Mouse (Mus musculus) embryonic facial prominence, embryonic 12.5 days (tissue): ENCODE data around the gene Tmed2. TPM values are rescaled to one million over a fixed set of nuclear protein-coding genes. Genes with fewer than 3 reads are reported as not detected.
A peak's percentile ranks its signal among the peaks of the same experiment; 100 is the strongest.
"Not testable (repeated sequence)": the region's sequence is repeated elsewhere in the genome, so short reads cannot be mapped to it uniquely, and the experiment has no call there.

Experiments used
- ATAC-seq: fragments of 200-750 bp; cut with Nextera tagmentation; 2 replicates; pipeline ENCODE4 v1.8.0; 2017; ENCODE audit not compliant: insufficient number of reproducible peaks, insufficient read depth, low FRiP score, low TSS enrichment
- H3K27ac ChIP-seq: fragments of 300-500 bp; sonication (generic); 2 replicates; pipeline ENCODE4 v1.5.1; 2016; ENCODE audit warnings: mild to moderate bottlenecking
- H3K27me3 ChIP-seq: fragments of 300-500 bp; sonication (generic); 2 replicates; pipeline ENCODE4 v1.6.1; 2016; ENCODE audit warnings: mild to moderate bottlenecking, moderate library complexity
- H3K36me3 ChIP-seq: fragments of 300-500 bp; sonication (generic); 2 replicates; pipeline ENCODE4 v1.6.1; 2016; ENCODE audit warnings: mild to moderate bottlenecking
- H3K4me1 ChIP-seq: fragments of 300-500 bp; sonication (generic); 2 replicates; pipeline ENCODE4 v1.6.1; 2016
- H3K4me2 ChIP-seq: fragments of 300-500 bp; sonication (generic); replicated peaks from 2 replicates; pipeline ENCODE4 v1.6.1; 2016; ENCODE audit warnings: mild to moderate bottlenecking, moderate library complexity
- H3K4me3 ChIP-seq: fragments of 300-500 bp; sonication (generic); 2 replicates; pipeline ENCODE4 v1.5.1; 2016; ENCODE audit warnings: mild to moderate bottlenecking
- H3K9ac ChIP-seq: fragments of 300-500 bp; sonication (generic); 2 replicates; pipeline ENCODE4 v1.6.1; 2016; ENCODE audit warnings: mild to moderate bottlenecking, moderate library complexity
- H3K9me3 ChIP-seq: fragments of 300-500 bp; sonication (generic); 2 replicates; pipeline ENCODE4 v1.6.1; 2016; ENCODE audit warnings: mild to moderate bottlenecking, moderate library complexity
- WGBS: fragments of 180-500 bp; shearing (Covaris S2); methylation state at CpG from one replicate; pipeline ENCODE4 v1.1.7; 2016; 5-methylcytosine and 5-hydroxymethylcytosine counted together
- polyA plus RNA-seq: library from polyadenylated mRNA; unstranded; fragments of >200 nt; fragmentation: Nextera tagmentation; extraction: Ambion mirVana; gene quantifications from 2 replicates; pipeline ENCODE4 v1.2.1, GENCODE M21; 2016

Tmed2 gene
- polyA plus RNA-seq, 1 experiment from 2014 or later = 479 TPM

- Histone ChIP-seq H3K27ac (peak overlapping the region; percentile 88; the same call in 1 of the 2 replicates), H3K9me3 (no peaks in the 10 kb centered on the region), H3K36me3 (peaks cover 25% of the 10 kb centered on the region), H3K9ac (peak overlapping the region; percentile 94), H3K4me3 (peak overlapping the region; percentile 97), H3K4me1 (peaks cover 10% of the 10 kb centered on the region; the same call in 1 of the 2 replicates), H3K4me2 (peak overlapping the region; percentile 60), H3K27me3 (no peaks in the 10 kb centered on the region)
- ATAC-seq = no peak
- WGBS = 11% methylated on average over 8 of the region's 8 CpGs
Measured at GRCm38 (mm10) chr5:124541602-124541973, 1.1 kb downstream of the Tmed2 start.

GRCm38 (mm10) chr5:124550737-124551136 lies 10.2 kb downstream of the Tmed2 start:
- not testable (repeated sequence) for H3K4me2 ChIP-seq, H3K4me3 ChIP-seq, H3K27me3 ChIP-seq, H3K9ac ChIP-seq, H3K9me3 ChIP-seq, ATAC-seq, H3K27ac ChIP-seq
- 84% methylated on average over 4 of the region's 4 CpGs for WGBS
- Histone ChIP-seq H3K36me3 (peaks cover 48% of the 10 kb centered on the region), H3K4me1 (peaks cover 13% of the 10 kb centered on the region)

DNA sequence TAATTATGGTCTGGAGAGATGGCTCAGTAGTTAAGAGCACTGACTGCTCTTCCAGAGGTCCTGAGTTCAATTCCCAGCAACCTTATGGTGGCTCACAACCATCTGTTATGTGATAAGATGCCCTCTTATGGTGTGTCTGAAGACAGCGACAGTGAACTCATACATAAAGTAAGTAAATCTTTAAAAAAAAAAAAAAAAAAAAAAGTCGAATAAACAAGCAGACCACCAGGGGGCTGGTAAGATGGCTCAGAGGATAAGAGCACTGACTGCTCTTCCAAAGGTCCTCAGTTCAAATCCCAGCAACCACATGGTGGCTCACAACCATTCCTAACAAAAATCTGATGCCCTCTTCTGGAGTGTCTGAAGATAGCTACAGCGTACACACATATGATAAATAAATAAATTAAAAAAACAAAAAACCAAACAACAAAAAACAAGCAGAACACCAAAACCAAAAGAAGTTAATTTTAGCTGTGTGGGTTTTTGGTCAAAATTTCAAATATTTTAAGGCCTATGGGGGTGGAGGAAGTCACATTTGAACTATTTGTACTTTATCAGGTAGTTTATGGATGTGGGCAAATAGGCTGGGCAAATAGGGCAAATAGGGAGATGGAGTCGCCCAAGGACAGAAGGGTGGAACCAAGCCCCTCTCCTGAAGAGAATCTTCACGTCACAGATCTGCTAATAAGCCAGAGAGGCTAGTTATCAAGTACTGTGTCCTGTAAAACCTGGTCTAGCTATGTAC lies 11.0 kb downstream of the Tmed2 start:
- H3K9ac ChIP-seq = peak overlapping the region; percentile 61
- peak overlapping the region; percentile 80 for H3K4me3 ChIP-seq
- not testable (repeated sequence) for H3K27me3 ChIP-seq, H3K27ac ChIP-seq, H3K9me3 ChIP-seq, ATAC-seq
- WGBS = 38% methylated on average over 5 of the region's 5 CpGs
- H3K4me1 ChIP-seq = peaks cover 13% of the 10 kb centered on the region
- peaks cover 46% of the 10 kb centered on the region for H3K36me3 ChIP-seq
- peak overlapping the region; percentile 63 for H3K4me2 ChIP-seq

DNA sequence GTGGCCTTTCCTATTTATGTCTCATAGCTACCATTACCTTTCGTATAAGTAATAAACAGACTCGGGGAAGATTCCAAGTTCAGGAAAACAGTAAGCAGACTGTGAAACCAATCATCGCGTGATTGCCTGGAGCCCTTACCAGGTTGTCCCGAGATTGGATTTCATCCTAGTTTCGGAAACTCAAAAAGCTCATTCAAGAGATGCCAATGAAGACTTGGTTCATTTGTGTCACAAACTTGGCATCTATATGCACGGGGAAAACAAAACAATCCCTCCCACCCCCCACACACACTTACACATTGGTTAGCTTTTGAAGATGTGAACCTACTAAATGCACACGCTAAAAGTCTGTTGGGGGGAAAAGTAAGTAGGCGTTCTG lies 11.6 kb downstream of the Tmed2 start:
- H3K9me3 ChIP-seq = no peaks in the 10 kb centered on the region
- H3K27me3 ChIP-seq = no peaks in the 10 kb centered on the region
- peak overlapping the region; percentile 80 for H3K4me3 ChIP-seq
- ATAC-seq = no peak
- H3K36me3 ChIP-seq = peaks cover 46% of the 10 kb centered on the region
- H3K4me1 ChIP-seq = peaks cover 13% of the 10 kb centered on the region
- 10% methylated on average over 9 of the region's 9 CpGs for WGBS
- peak overlapping the region; percentile 61 for H3K9ac ChIP-seq
- H3K4me2 ChIP-seq = peak overlapping the region; percentile 63
- H3K27ac ChIP-seq = peak overlapping the region; percentile 81; the same call in 1 of the 2 replicates

- H3K27me3 ChIP-seq = no peaks in the 10 kb centered on the region
- peak within 1 kb of the TSS; percentile 81 for H3K27ac ChIP-seq
- WGBS = under 1% methylated on average over 64 of the region's 66 CpGs
- peaks cover 46% of the 10 kb centered on the region for H3K36me3 ChIP-seq
- ATAC-seq = peak; percentile 88
- H3K4me3 ChIP-seq = peak within 1 kb of the TSS; percentile 80
- H3K9ac ChIP-seq = peak within 1 kb of the TSS; percentile 61
- no peaks in the 10 kb centered on the region for H3K9me3 ChIP-seq
- peak within 1 kb of the TSS; percentile 63 for H3K4me2 ChIP-seq
- peaks cover 13% of the 10 kb centered on the region for H3K4me1 ChIP-seq
Measured at GRCm38 (mm10) chr5:124552558-124553307, 12.2 kb downstream of the Tmed2 start, which contains the start of gene Ddx55. Gene Ddx55 (plus strand): TSS chr5:124552864.

- no peak for ATAC-seq
- peaks cover 47% of the 10 kb centered on the region for H3K36me3 ChIP-seq
- 0 out of 2 replicates have a peak overlapping the region, but pooled peaks have one; percentile 61 for H3K9ac ChIP-seq
- H3K4me2 ChIP-seq = peak overlapping the region; percentile 63
- no peaks in the 10 kb centered on the region for H3K9me3 ChIP-seq
- no peaks in the 10 kb centered on the region for H3K27me3 ChIP-seq
- 47% methylated on average over 6 of the region's 6 CpGs for WGBS
- peaks cover 13% of the 10 kb centered on the region for H3K4me1 ChIP-seq
- no peak overlapping the region for H3K27ac ChIP-seq
- H3K4me3 ChIP-seq = peak overlapping the region; percentile 80
Measured at GRCm38 (mm10) chr5:124553607-124554006, 13.1 kb downstream of the Tmed2 start.

DNA sequence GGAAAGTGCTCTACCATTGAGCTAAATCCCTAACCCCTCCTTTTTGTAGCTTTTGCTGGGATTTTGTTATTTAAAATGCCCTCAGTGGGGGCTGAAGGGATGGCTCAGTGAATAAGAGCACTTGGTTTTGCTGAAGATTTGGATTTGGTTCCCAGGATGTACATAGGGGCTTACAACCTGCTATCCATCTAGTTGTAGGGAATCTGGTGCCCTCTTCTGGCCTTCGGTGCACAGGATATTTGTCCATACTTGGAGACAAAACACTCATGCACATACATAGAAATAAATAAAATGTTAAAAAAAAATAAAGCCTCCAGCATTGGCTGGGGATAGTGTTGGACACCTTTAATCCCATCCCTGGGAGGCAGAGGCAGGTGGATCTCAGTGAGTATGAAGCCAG lies 14.7 kb downstream of the Tmed2 start:
- peaks cover 56% of the 10 kb centered on the region for H3K36me3 ChIP-seq
- WGBS = 82% methylated on average over 1 of the region's 1 CpGs
- no peaks in the 10 kb centered on the region for H3K27me3 ChIP-seq

DNA sequence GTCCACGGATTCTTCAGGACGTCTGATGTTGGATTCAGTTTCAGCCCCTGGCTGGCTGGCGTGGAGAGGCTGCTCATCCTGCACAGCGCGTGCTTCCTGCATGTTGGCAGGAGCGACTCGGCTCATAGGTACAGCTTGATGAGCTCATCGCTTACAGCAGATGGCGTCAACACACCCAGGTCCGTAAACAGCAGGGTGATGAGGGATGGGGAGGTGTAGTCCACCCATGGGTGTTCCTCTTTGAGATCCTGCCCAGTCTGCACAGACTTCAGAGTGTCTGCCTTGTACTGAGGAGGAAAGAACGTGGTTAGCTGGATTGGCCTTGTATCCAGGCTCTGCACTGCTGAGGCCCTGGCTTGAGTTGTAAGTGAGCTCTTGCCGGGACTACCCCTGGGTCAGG lies 30.6 kb downstream of the Tmed2 start:
- H3K9me3 ChIP-seq = no peaks in the 10 kb centered on the region
- H3K4me1 ChIP-seq = no peaks in the 10 kb centered on the region
- no peak overlapping the region for H3K4me2 ChIP-seq
- H3K36me3 ChIP-seq = peaks cover 87% of the 10 kb centered on the region
- ATAC-seq = no peak
- H3K4me3 ChIP-seq = no peak overlapping the region
- no peak overlapping the region for H3K9ac ChIP-seq
- 83% methylated on average over 12 of the region's 12 CpGs for WGBS
- no peak overlapping the region for H3K27ac ChIP-seq
- H3K27me3 ChIP-seq = no peaks in the 10 kb centered on the region

More for the DNA sequence above, 14.7 kb downstream of the Tmed2 start:
- H3K4me2 ChIP-seq = no peak overlapping the region
- no peaks in the 10 kb centered on the region for H3K9me3 ChIP-seq
- no peak overlapping the region for H3K9ac ChIP-seq
- H3K4me3 ChIP-seq = no peak overlapping the region
- ATAC-seq = no peak
- H3K4me1 ChIP-seq = peaks cover 13% of the 10 kb centered on the region
- no peak overlapping the region for H3K27ac ChIP-seq

DNA sequence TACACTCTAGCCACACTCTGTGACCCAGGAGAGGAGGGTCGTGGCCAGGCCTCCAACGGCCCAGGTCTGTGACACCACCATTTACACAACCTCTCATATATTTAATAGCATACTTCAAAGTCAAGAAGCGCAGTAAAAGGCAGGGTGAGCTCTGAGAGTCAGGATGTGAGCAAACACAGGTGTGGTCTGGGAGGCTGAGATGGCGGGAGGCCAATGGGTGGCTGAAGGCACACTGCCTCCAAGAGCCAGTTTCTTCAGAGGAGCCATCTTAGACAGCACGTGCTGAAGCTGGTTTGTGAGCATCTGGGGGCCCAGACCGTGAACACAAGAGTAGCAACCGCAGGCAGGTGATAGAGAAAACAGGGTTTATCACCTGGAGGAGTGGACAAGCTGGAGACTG lies 35.0 kb downstream of the Tmed2 start:
- ATAC-seq = no peak
- H3K4me3 ChIP-seq = no peak overlapping the region
- H3K4me1 ChIP-seq = peaks cover 15% of the 10 kb centered on the region
- no peaks in the 10 kb centered on the region for H3K27me3 ChIP-seq
- no peak overlapping the region for H3K9ac ChIP-seq
- H3K4me2 ChIP-seq = no peak overlapping the region
- peaks cover 57% of the 10 kb centered on the region for H3K36me3 ChIP-seq
- no peaks in the 10 kb centered on the region for H3K9me3 ChIP-seq
- H3K27ac ChIP-seq = no peak overlapping the region
- 91% methylated on average over 7 of the region's 7 CpGs for WGBS

DNA sequence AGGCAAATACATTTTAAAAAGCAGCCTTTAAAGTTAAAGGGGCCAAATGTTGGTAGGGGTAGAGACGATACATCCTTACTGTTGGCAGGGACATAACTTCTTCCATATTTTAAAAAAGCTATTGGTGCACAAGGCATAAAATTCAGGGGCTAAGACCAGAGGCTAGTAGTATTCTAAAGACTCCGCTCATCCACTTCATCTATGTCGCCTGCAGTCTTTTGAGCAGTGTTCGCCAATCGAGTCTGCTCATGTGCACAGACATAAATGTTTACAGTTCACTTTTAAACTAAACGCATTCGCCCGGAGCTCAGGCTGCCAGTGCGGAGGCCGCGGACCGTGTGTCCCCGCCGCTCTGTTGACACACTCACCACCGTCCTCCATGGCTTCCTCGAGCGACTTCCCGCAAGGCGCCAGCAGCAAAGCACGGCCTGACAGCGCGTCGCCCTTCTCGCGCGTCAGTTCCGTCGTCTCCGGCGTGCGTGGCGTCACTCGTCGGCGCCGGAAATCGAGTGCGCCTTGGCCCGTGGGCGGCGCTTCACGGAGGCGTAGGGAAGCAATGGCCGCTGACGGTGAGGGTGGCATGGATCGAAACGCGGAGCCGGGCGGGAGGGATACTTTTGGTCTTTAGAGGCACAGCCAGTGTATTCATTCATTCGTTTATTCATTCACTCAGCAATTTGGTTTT lies 38.3 kb downstream of the Tmed2 start, which contains the start of the genes Eif2b1 and Gtf2h3:
TSS of gene Eif2b1 (minus strand) at position 499 of the 685 bp plus-strand sequence.
TSS of gene Gtf2h3 (plus strand) at position 508 of the 685 bp plus-strand sequence.
- 0 out of 2 replicates have a peak within 1 kb of the TSS, but pooled peaks have one; percentile 2 for H3K27ac ChIP-seq
- WGBS = 1% methylated on average over 51 of the region's 51 CpGs
- H3K9ac ChIP-seq = peak within 1 kb of the TSS; percentile 73
- no peaks in the 10 kb centered on the region for H3K27me3 ChIP-seq
- H3K9me3 ChIP-seq = no peaks in the 10 kb centered on the region
- peak; percentile 88 for ATAC-seq
- H3K4me1 ChIP-seq = peaks cover 17% of the 10 kb centered on the region
- H3K4me3 ChIP-seq = peak within 1 kb of the TSS; percentile 75
- peak within 1 kb of the TSS; percentile 85 for H3K4me2 ChIP-seq
- peaks cover 40% of the 10 kb centered on the region for H3K36me3 ChIP-seq

DNA sequence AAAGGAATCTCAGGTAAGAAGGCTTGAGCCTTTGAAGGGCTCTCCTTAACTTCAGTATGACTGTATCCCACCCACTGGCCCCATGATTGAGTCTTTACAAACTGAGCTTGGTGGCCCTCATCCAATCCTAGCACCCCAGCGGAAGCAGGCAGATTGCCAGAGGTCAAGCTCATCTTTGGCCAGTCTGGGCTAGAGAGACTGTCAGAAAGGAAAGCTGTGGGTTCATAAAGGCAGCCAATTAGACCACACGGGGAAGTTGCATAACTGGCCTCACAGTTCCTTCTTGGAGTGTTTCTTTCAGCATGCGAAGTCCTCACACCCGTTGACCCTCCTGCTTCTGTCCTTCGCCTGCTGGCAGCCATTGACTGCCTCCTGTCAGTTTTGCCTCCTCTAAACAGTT lies 42.0 kb downstream of the Tmed2 start:
- H3K4me2 ChIP-seq = no peak overlapping the region
- H3K4me1 ChIP-seq = peaks cover 17% of the 10 kb centered on the region
- H3K4me3 ChIP-seq = no peak overlapping the region
- no peaks in the 10 kb centered on the region for H3K27me3 ChIP-seq
- no peak overlapping the region for H3K27ac ChIP-seq
- no peaks in the 10 kb centered on the region for H3K9me3 ChIP-seq
- H3K9ac ChIP-seq = no peak overlapping the region
- 88% methylated on average over 5 of the region's 5 CpGs for WGBS
- H3K36me3 ChIP-seq = peaks cover 51% of the 10 kb centered on the region
- no peak for ATAC-seq
